Mouse (Mus musculus) cerebellum, adult 11-12 months (tissue): ENCODE measurements at regions not wholly inside any gene's neighbourhood (a gene's known extent, or its start where the extent isn't known, plus 50 kb on each side); places are given as distances from the start of the nearest gene placed in this dataset.

Experiments
- DNase-seq: peaks from one replicate; pipeline ENCODE4 v3.0.0; 2022

GRCm38 (mm10) chr1:187413881-187414280, 194.7 kb upstream of the Esrrg start:
- no peak for DNase-seq

GRCm38 (mm10) chr1:187418186-187419140, 190.1 kb upstream of the Esrrg start:
- no peak for DNase-seq

GRCm38 (mm10) chr1:187428536-187429215, 179.9 kb upstream of the Esrrg start:
- DNase-seq, result no peak

- no peak for DNase-seq
Observed at GRCm38 (mm10) chr1:187433716-187434634, 174.6 kb upstream of the Esrrg start.

- peak; percentile 14 for DNase-seq
Observed at GRCm38 (mm10) chr1:187439170-187439914, 169.2 kb upstream of the Esrrg start.

- DNase-seq, result no peak
Observed at GRCm38 (mm10) chr1:187441668-187442193, 166.9 kb upstream of the Esrrg start.

- no peak for DNase-seq
Observed at GRCm38 (mm10) chr1:187446511-187446910, 162.1 kb upstream of the Esrrg start.

GRCm38 (mm10) chr1:187448173-187448572, 160.4 kb upstream of the Esrrg start:
- peak; percentile 14 for DNase-seq

GRCm38 (mm10) chr1:187450106-187450505, 158.5 kb upstream of the Esrrg start:
- no peak for DNase-seq

- no peak for DNase-seq
Observed at GRCm38 (mm10) chr1:187452189-187452588, 156.4 kb upstream of the Esrrg start.

GRCm38 (mm10) chr1:187454431-187454830, 154.2 kb upstream of the Esrrg start:
- no peak for DNase-seq

GRCm38 (mm10) chr1:187484821-187485220, 123.8 kb upstream of the Esrrg start:
- DNase-seq, result no peak

GRCm38 (mm10) chr1:187487948-187488690, 120.5 kb upstream of the Esrrg start:
- no peak for DNase-seq

GRCm38 (mm10) chr1:187489452-187489851, 119.1 kb upstream of the Esrrg start:
- DNase-seq, result no peak

GRCm38 (mm10) chr1:187505368-187505767, 103.2 kb upstream of the Esrrg start:
- no peak for DNase-seq

GRCm38 (mm10) chr1:187507217-187507616, 101.4 kb upstream of the Esrrg start:
- no peak for DNase-seq

- DNase-seq, result no peak
Observed at GRCm38 (mm10) chr1:187531349-187531922, 77.2 kb upstream of the Esrrg start.

- no peak for DNase-seq
Observed at GRCm38 (mm10) chr1:187536263-187536662, 72.3 kb upstream of the Esrrg start.

GRCm38 (mm10) chr1:187556718-187557117, 51.9 kb upstream of the Esrrg start:
- no peak for DNase-seq
